Mouse (Mus musculus) liver, embryonic 13.5 days (tissue): Measurements from ENCODE around the gene Trim9. TPM values are rescaled to one million over a fixed set of nuclear protein-coding genes. Genes with fewer than 3 reads are reported as not detected.

Source experiments
- ATAC-seq: fragments of 200-750 bp; cut with Nextera tagmentation; 2 replicates; pipeline ENCODE4 v1.8.0; 2017; ENCODE audit warnings: low read depth, mild to moderate bottlenecking, moderate number of reproducible peaks, moderate library complexity
- DNase-seq: peaks from one replicate; pipeline ENCODE4 v3.0.0; 2022
- H3K27ac ChIP-seq: fragments of 300-500 bp; sonication (generic); 2 replicates; pipeline ENCODE4 v1.5.1; 2015; ENCODE audit warnings: moderate library complexity, mild to moderate bottlenecking, inconsistent platforms
- H3K27me3 ChIP-seq: fragments of 300-500 bp; sonication (generic); 2 replicates; pipeline ENCODE4 v1.6.1; 2015; ENCODE audit warnings: mild to moderate bottlenecking, inconsistent platforms
- H3K36me3 ChIP-seq: fragments of 300-500 bp; sonication (generic); 2 replicates; pipeline ENCODE4 v1.6.1; 2015; ENCODE audit warnings: mild to moderate bottlenecking, inconsistent platforms
- H3K4me1 ChIP-seq: fragments of 300-500 bp; sonication (generic); replicated peaks from 2 replicates; pipeline ENCODE4 v1.6.1; 2015; ENCODE audit warnings: inconsistent platforms
- H3K4me2 ChIP-seq: fragments of 300-500 bp; sonication (generic); 2 replicates; pipeline ENCODE4 v1.6.1; 2015; ENCODE audit warnings: inconsistent platforms, mild to moderate bottlenecking, moderate library complexity
- H3K4me3 ChIP-seq: fragments of 300-500 bp; sonication (generic); replicated peaks from 2 replicates; pipeline ENCODE4 v1.5.1; 2015; ENCODE audit warnings: mild to moderate bottlenecking, inconsistent platforms
- H3K9ac ChIP-seq: fragments of 300-500 bp; sonication (generic); 2 replicates; pipeline ENCODE4 v1.6.1; 2015; ENCODE audit warnings: mild to moderate bottlenecking, inconsistent platforms
- H3K9me3 ChIP-seq: fragments of 300-500 bp; sonication (generic); replicated peaks from 2 replicates; pipeline ENCODE4 v1.6.1; 2016; ENCODE audit warnings: inconsistent platforms
- WGBS: fragments of 180-500 bp; shearing (Covaris S2); methylation state at CpG from one replicate; pipeline ENCODE4 v1.1.7; 2015; ENCODE audit not compliant: insufficient replicate concordance; 5-methylcytosine and 5-hydroxymethylcytosine counted together
- polyA plus RNA-seq: library from polyadenylated mRNA; unstranded; fragments of >200 nt; fragmentation: Nextera tagmentation; extraction: Ambion mirVana; gene quantifications from 2 replicates; pipeline ENCODE4 v1.2.1, GENCODE M21; 2015

Trim9 gene
- polyA plus RNA-seq, 1 experiment from 2014 or later = 0.06 TPM

DNA sequence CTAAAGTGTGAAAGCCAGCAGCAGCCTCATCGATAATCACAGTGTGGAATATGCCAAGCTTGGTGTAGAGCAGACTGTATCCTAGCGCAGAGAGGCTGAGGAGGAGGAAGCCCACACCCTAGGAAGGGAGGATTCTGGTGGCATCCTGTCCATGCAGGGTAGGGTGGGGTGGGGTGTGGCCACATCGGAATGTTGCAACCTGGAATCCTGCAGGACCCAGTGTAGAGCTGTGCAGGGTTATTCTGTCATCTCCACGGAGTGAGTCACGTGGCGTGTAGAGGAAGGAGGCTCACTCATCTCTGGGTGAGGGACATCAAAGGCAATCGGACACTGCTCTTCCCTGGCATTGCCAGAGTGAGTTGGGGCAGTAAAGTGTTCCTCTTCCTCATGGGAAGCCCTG is 62.4 kb downstream of the Trim9 start:
- Histone ChIP-seq H3K9ac (no peak overlapping the region), H3K4me3 (no peak overlapping the region), H3K4me1 (no peaks in the 10 kb centered on the region), H3K4me2 (no peak overlapping the region), H3K36me3 (no peaks in the 10 kb centered on the region), H3K9me3 (no peaks in the 10 kb centered on the region), H3K27me3 (no peaks in the 10 kb centered on the region), H3K27ac (no peak overlapping the region)
- DNase-seq = no peak
- ATAC-seq = no peak
- WGBS = 68% methylated on average over 7 of the region's 7 CpGs

- ATAC-seq (no peak), DNase-seq (no peak)
- no peak overlapping the region for H3K27ac ChIP-seq
- H3K4me3 ChIP-seq = no peak overlapping the region
- H3K9ac ChIP-seq = no peak overlapping the region
- H3K27me3 ChIP-seq = no peaks in the 10 kb centered on the region
- H3K36me3 ChIP-seq = no peaks in the 10 kb centered on the region
- WGBS = 63% methylated on average over 10 of the region's 10 CpGs
- H3K4me2 ChIP-seq = no peak overlapping the region
- no peaks in the 10 kb centered on the region for H3K4me1 ChIP-seq
- H3K9me3 ChIP-seq = no peaks in the 10 kb centered on the region
Measured at GRCm38 (mm10) chr12:70283116-70283731, 64.2 kb downstream of the Trim9 start.

- no peaks in the 10 kb centered on the region for H3K36me3 ChIP-seq
- no peak for DNase-seq
- H3K4me2 ChIP-seq = no peak overlapping the region
- H3K9me3 ChIP-seq = no peaks in the 10 kb centered on the region
- 75% methylated on average over 2 of the region's 2 CpGs for WGBS
- H3K27me3 ChIP-seq = no peaks in the 10 kb centered on the region
- 0 out of 2 replicates have a peak, but pooled peaks cover 4% of the 10 kb centered on the region for H3K4me1 ChIP-seq
- H3K4me3 ChIP-seq = no peak overlapping the region
- H3K9ac ChIP-seq = no peak overlapping the region
- H3K27ac ChIP-seq = no peak overlapping the region
- no peak for ATAC-seq
Measured at GRCm38 (mm10) chr12:70280930-70281329, 66.5 kb downstream of the Trim9 start.

DNA sequence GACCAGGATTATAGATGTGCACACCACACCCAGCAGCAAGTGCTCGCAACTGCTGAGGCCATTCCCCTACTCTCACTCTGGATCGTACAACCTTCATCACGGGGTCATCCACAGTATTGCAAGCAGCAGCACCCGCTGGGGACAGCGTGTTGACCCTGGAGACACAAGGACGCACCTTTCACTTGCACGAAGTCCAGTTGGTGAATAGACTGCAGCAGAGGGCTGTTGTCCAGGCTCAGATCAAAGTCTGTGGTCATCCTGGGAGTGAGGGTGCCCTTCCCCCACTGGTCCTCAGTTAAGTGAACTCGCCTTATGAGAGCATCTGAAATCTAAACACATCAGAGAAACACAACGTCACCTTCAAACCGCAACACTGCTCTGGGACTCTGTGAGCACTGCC is 67.0 kb downstream of the Trim9 start:
- Histone ChIP-seq H3K9ac (no peak overlapping the region), H3K27ac (no peak overlapping the region), H3K27me3 (no peaks in the 10 kb centered on the region), H3K4me3 (no peak overlapping the region), H3K4me2 (no peak overlapping the region), H3K9me3 (no peaks in the 10 kb centered on the region), H3K36me3 (no peaks in the 10 kb centered on the region), H3K4me1 (0 out of 2 replicates have a peak, but pooled peaks cover 4% of the 10 kb centered on the region)
- no peak for DNase-seq
- ATAC-seq = no peak
- WGBS = 68% methylated on average over 10 of the region's 10 CpGs

DNA sequence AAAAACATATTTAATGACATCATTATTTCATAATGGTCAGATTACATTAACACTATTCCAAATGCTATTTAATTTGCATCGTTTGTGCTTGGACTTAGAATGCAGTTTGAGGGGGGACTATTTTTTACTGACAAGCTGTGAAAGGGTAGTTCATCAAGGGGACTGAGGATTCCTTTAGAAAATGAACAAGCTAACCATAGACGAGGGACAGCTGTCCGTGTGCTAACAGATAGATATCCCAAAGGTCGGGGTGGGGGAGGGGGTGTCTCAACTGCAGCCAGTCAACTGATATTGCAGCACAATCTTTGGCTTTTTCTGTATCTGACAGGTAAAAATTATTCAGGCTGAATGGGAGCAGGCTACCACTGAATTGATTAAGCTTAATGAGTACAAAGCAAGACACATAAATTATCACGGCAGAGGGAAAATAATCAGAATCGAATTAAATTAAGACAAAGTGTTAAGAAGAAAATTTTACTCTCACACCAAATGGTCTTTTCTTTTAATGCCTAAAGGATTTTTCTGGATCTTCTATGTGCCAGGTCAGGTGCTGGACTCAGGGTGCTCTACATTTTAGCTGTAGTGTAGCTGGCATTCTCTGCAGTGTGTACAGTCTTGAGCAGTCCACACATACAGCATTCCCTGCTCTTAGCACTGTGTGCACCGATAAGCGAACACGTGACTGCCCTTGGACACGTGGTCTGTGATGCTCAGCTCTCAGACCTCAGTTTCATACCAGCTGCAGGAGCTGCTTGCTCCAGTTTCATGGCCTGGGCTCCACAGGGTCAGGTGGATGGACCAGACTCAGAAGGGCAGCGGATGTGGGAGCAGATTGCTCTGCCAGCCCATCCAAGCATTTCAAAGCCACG is 70.1 kb downstream of the Trim9 start:
- Histone ChIP-seq H3K4me2 (no peak overlapping the region), H3K9ac (no peak overlapping the region), H3K27ac (no peak overlapping the region), H3K36me3 (no peaks in the 10 kb centered on the region), H3K4me1 (0 out of 2 replicates have a peak, but pooled peaks cover 4% of the 10 kb centered on the region), H3K27me3 (no peaks in the 10 kb centered on the region), H3K9me3 (no peaks in the 10 kb centered on the region), H3K4me3 (no peak overlapping the region)
- 56% methylated on average over 12 of the region's 12 CpGs for WGBS
- ATAC-seq (no peak), DNase-seq (no peak)

- Histone ChIP-seq H3K27ac (no peak overlapping the region), H3K36me3 (no peaks in the 10 kb centered on the region), H3K4me2 (no peak overlapping the region), H3K9me3 (no peaks in the 10 kb centered on the region), H3K27me3 (no peaks in the 10 kb centered on the region), H3K9ac (no peak overlapping the region), H3K4me3 (no peak overlapping the region), H3K4me1 (peaks cover 12% of the 10 kb centered on the region)
- ATAC-seq (no peak), DNase-seq (no peak)
- WGBS = 58% methylated on average over 6 of the region's 6 CpGs
Measured at GRCm38 (mm10) chr12:70269724-70270123, 77.7 kb downstream of the Trim9 start.

GRCm38 (mm10) chr12:70267314-70267713 is 80.1 kb downstream of the Trim9 start:
- Histone ChIP-seq H3K4me1 (peaks cover 12% of the 10 kb centered on the region), H3K27me3 (no peaks in the 10 kb centered on the region), H3K4me2 (no peak overlapping the region), H3K27ac (peak overlapping the region; percentile 13; the same call in 1 of the 2 replicates), H3K4me3 (no peak overlapping the region), H3K36me3 (no peaks in the 10 kb centered on the region), H3K9me3 (no peaks in the 10 kb centered on the region), H3K9ac (no peak overlapping the region)
- WGBS = 36% methylated on average over 9 of the region's 9 CpGs
- no peak for ATAC-seq
- DNase-seq = no peak

- Histone ChIP-seq H3K4me3 (no peak overlapping the region), H3K4me1 (peaks cover 12% of the 10 kb centered on the region), H3K4me2 (no peak overlapping the region), H3K27ac (no peak overlapping the region), H3K27me3 (no peaks in the 10 kb centered on the region), H3K36me3 (no peaks in the 10 kb centered on the region), H3K9ac (no peak overlapping the region), H3K9me3 (no peaks in the 10 kb centered on the region)
- no peak for ATAC-seq
- DNase-seq = no peak
- 15% methylated on average over 8 of the region's 8 CpGs for WGBS
Measured at GRCm38 (mm10) chr12:70266494-70266931, 80.9 kb downstream of the Trim9 start.

DNA sequence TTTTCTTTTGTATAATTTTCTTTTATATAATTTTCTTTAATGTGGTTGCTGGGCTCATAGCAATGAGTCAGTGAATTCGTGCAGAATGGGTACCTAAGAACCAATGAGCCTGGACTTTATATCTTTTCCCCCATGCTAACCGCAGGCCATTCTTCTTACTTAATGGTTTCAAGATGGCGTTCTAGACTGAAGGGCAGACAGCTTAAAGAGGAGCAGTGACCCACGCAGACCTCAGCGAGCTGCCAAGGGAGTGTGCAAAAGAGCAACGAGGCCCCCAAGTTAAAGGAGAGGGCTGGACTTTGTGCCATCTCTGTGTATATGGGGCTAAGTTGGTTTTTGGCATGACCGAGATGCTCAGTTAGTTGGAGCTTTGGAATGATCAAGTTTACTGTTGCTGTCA is 83.7 kb downstream of the Trim9 start:
- DNase-seq = no peak
- Histone ChIP-seq H3K4me3 (no peak overlapping the region), H3K27ac (no peak overlapping the region), H3K27me3 (no peaks in the 10 kb centered on the region), H3K36me3 (no peaks in the 10 kb centered on the region), H3K4me2 (no peak overlapping the region), H3K9ac (no peak overlapping the region), H3K9me3 (no peaks in the 10 kb centered on the region), H3K4me1 (peaks cover 12% of the 10 kb centered on the region)
- 72% methylated on average over 7 of the region's 7 CpGs for WGBS
- ATAC-seq = no peak

DNA sequence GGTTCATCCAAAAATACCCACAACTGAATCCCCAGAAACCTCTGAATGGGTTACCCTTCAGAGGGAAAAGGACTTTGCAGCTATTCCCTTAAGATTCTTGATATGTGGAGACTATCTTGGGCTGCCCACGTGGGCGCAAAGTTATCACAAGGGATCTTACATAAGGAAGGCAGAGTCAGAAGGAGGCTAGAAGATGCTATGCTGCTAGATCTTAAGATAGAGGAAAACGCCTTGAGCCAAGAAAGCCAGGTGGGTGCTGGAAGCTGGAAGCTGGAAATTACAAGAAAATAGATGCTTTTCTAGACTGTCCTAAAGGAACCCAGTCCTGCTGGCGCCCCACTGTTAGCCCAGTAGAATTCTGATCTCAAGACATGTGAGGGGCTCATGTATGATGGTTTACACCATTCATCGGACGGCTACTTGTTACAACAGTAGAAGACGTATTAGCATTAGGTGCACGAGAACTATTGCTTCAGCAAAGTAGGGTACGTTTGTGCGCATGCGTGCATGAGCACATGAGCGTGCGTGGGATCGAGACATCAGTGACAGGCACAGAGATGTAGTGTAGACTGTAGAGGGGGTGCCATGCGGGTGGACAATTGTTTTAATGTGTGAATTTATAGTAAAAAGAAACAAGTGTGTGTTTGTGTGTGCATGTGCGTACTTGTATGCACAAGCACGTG is 85.0 kb downstream of the Trim9 start:
- Histone ChIP-seq H3K9me3 (no peaks in the 10 kb centered on the region), H3K4me3 (no peak overlapping the region), H3K27me3 (no peaks in the 10 kb centered on the region), H3K9ac (no peak overlapping the region), H3K4me2 (no peak overlapping the region), H3K4me1 (peaks cover 9% of the 10 kb centered on the region), H3K36me3 (no peaks in the 10 kb centered on the region), H3K27ac (no peak overlapping the region)
- 81% methylated on average over 17 of the region's 17 CpGs for WGBS
- DNase-seq (no peak), ATAC-seq (no peak)

GRCm38 (mm10) chr12:70251210-70251884 is 96.1 kb downstream of the Trim9 start:
- no peaks in the 10 kb centered on the region; the same call in 1 of the 2 replicates for H3K4me1 ChIP-seq
- no peak overlapping the region for H3K27ac ChIP-seq
- DNase-seq (no peak), ATAC-seq (no peak)
- no peak overlapping the region for H3K4me3 ChIP-seq
- no peaks in the 10 kb centered on the region for H3K36me3 ChIP-seq
- no peak overlapping the region for H3K9ac ChIP-seq
- no peaks in the 10 kb centered on the region for H3K27me3 ChIP-seq
- no peak overlapping the region for H3K4me2 ChIP-seq
- 52% methylated on average over 15 of the region's 15 CpGs for WGBS
- no peaks in the 10 kb centered on the region for H3K9me3 ChIP-seq
